Mouse (Mus musculus): ENCODE measurements around the gene Gsdme.

DNA sequence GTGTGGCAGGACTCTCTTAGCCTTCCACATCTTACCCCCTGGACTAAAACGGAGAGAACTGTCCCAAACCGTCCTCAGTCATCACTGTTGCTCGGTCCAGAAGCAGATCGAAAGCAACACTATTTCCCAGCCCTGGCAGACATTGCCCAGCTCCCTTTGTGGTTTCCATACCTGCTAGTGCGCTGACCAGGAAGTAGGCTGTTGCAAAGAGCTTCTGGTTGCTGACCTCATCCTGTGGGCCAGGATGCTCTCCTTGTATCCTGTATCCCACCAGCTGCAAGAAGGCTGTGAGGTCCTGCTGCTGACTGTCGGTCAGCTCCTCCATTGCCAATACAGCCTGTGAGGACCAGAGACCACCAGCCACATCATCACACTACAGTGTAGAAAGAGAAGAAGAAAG, 44.6 kb downstream of the Gsdme start:
- no peak for TF ChIP-seq EP300 (IDR thresholded peaks at IDR 0.05; ENCODE audit: low read depth)
- no peak for TF ChIP-seq CTCF (IDR thresholded peaks at IDR 0.05; ENCODE audit: low read depth)
